ENCODE assay signal across 7 mouse cellular contexts in genomic region chr7:28436271-28436904, GRCm38 (mm10). TPM values are rescaled to one million over a fixed set of nuclear protein-coding genes. Genes with fewer than 3 reads are reported as not detected.
DNase-seq lines count a peak whose midpoint lies in the region; ATAC-seq lines count a peak whose summit lies in the region.

No protein-coding gene starts in this region.

- H3K27me3 ChIP-seq in embryonic facial prominence, embryonic 12.5 days: no peaks in the 10 kb centered on the region
- no peaks in the 10 kb centered on the region for H3K27me3 ChIP-seq in limb, embryonic 11.5 days (ENCODE audit: control insufficient read depth, insufficient read depth, low read length)
- H3K27me3 ChIP-seq in midbrain, embryonic 14.5 days (ENCODE audit: control insufficient read depth, insufficient read depth, low read length): no peaks in the 10 kb centered on the region

- peak overlapping the region; percentile 67 for H3K4me2 ChIP-seq in embryonic facial prominence, embryonic 12.5 days (replicated peaks)
- peak overlapping the region; percentile 59 for H3K4me2 ChIP-seq in limb, embryonic 11.5 days (ENCODE audit: low read depth, severe bottlenecking)
- peak overlapping the region; percentile 84 for H3K4me2 ChIP-seq in midbrain, embryonic 14.5 days (ENCODE audit: low read length)

- H3K4me3 ChIP-seq in embryonic facial prominence, embryonic 12.5 days: peak overlapping the region; percentile 96
- H3K4me3 ChIP-seq in limb, embryonic 11.5 days (ENCODE audit: low read depth, low read length): peak overlapping the region; percentile 94
- peak overlapping the region; percentile 59 for H3K4me3 ChIP-seq in midbrain, embryonic 14.5 days (replicated peaks; ENCODE audit: low read depth, low read length)

- under 1% methylated on average over 47 of the region's 64 CpGs for WGBS in embryonic facial prominence, embryonic 12.5 days
- WGBS in limb, embryonic 11.5 days: under 1% methylated on average over 47 of the region's 64 CpGs
- whole genome bisulfite sequencing in midbrain, embryonic 14.5 days: under 1% methylated on average over 59 of the region's 64 CpGs

- H3K9ac ChIP-seq in embryonic facial prominence, embryonic 12.5 days: peak overlapping the region; percentile 93
- peak overlapping the region; percentile 87 for H3K9ac ChIP-seq in limb, embryonic 11.5 days (ENCODE audit: low read length)
- peak overlapping the region; percentile 72 for H3K9ac ChIP-seq in midbrain, embryonic 14.5 days (replicated peaks; ENCODE audit: low read length)

- H3K36me3 ChIP-seq in embryonic facial prominence, embryonic 12.5 days: peaks cover 12% of the 10 kb centered on the region
- H3K36me3 ChIP-seq in limb, embryonic 11.5 days (ENCODE audit: control insufficient read depth, insufficient read depth, low read length): no peaks in the 10 kb centered on the region
- H3K36me3 ChIP-seq in midbrain, embryonic 14.5 days (ENCODE audit: control insufficient read depth, insufficient read depth, low read length): peaks cover 5% of the 10 kb centered on the region; the same call in 1 of the 2 replicates

- peak overlapping the region; percentile 46; the same call in 1 of the 2 replicates for H3K27ac ChIP-seq in embryonic facial prominence, embryonic 12.5 days
- H3K27ac ChIP-seq in limb, embryonic 11.5 days (replicated peaks; ENCODE audit: low read depth, low read length): no peak overlapping the region
- peak overlapping the region; percentile 73 for H3K27ac ChIP-seq in midbrain, embryonic 14.5 days (replicated peaks; ENCODE audit: low read depth, low read length)

- DNase-seq in adrenal gland, postnatal 25 days: peak; percentile 100
- peak; percentile 100 for DNase-seq in heart, adult 11 months
- DNase-seq in kidney, adult 18-20 months: peak; percentile 100
- DNase-seq in limb, embryonic 11.5 days (ENCODE audit: low spot score): peak; percentile 100
- peak; percentile 98 for DNase-seq in midbrain, embryonic 14.5 days
- peak; percentile 99 to 100 for DNase-seq in spleen, adult 18-20 months

- H3K4me1 ChIP-seq in embryonic facial prominence, embryonic 12.5 days: peaks cover 32% of the 10 kb centered on the region
- 0 out of 2 replicates have a peak, but pooled peaks cover 8% of the 10 kb centered on the region for H3K4me1 ChIP-seq in limb, embryonic 11.5 days (ENCODE audit: control insufficient read depth, insufficient read depth, low read length)
- H3K4me1 ChIP-seq in midbrain, embryonic 14.5 days (ENCODE audit: control insufficient read depth, insufficient read depth, low read length): peaks cover 23% of the 10 kb centered on the region

- peak; percentile 99 for ATAC-seq in embryonic facial prominence, embryonic 12.5 days (ENCODE audit: insufficient number of reproducible peaks, insufficient read depth, low FRiP score, low TSS enrichment)
- ATAC-seq in limb, embryonic 11.5 days (ENCODE audit: insufficient number of reproducible peaks, low FRiP score, low TSS enrichment, low read depth): peak; percentile 99
- ATAC-seq in midbrain, embryonic 14.5 days (ENCODE audit: low FRiP score, low TSS enrichment): peak; percentile 99

- H3K9me3 ChIP-seq in embryonic facial prominence, embryonic 12.5 days: no peaks in the 10 kb centered on the region
- H3K9me3 ChIP-seq in limb, embryonic 11.5 days (ENCODE audit: control insufficient read depth, low read length): no peaks in the 10 kb centered on the region
- H3K9me3 ChIP-seq in midbrain, embryonic 14.5 days (ENCODE audit: control insufficient read depth, low read length): no peaks in the 10 kb centered on the region

RNA-seq across cellular contexts. Expression of gene Gmfg, which starts 0.9 kb away (rescaled TPM):
- total RNA-seq in adrenal gland, postnatal 25 days (2021): 7.2 and 11.2 TPM in 2 replicates
- 7.5 and 8.3 TPM in 2 replicates for polyA plus RNA-seq in embryonic facial prominence, embryonic 12.5 days (2016; fragmentation: Nextera tagmentation; extraction: Ambion mirVana)
- polyA plus RNA-seq in limb, embryonic 11.5 days (2014; fragmentation: Nextera tagmentation; extraction: Ambion mirVana): 5.8 and 7.5 TPM in 2 replicates
- 1.7 and 5.1 TPM in 2 replicates for polyA plus RNA-seq in midbrain, embryonic 14.5 days (2014; fragmentation: Nextera tagmentation; extraction: Ambion mirVana)

RNA-seq across cellular contexts. Expression of gene Lrfn1, which starts 15.4 kb away (rescaled TPM):
- total RNA-seq in adrenal gland, postnatal 25 days (2021): 15.9 and 17.4 TPM in 2 replicates
- 9.9 and 10.7 TPM in 2 replicates for polyA plus RNA-seq in embryonic facial prominence, embryonic 12.5 days (2016; fragmentation: Nextera tagmentation; extraction: Ambion mirVana)
- 5.8 and 6.3 TPM in 2 replicates for polyA plus RNA-seq in limb, embryonic 11.5 days (2014; fragmentation: Nextera tagmentation; extraction: Ambion mirVana)
- polyA plus RNA-seq in midbrain, embryonic 14.5 days (2014; fragmentation: Nextera tagmentation; extraction: Ambion mirVana): 18.3 and 19.9 TPM in 2 replicates

RNA-seq across cellular contexts. Expression of gene Paf1, which starts 43.6 kb away (rescaled TPM):
- 80.7 and 92.7 TPM in 2 replicates for total RNA-seq in adrenal gland, postnatal 25 days (2021)
- polyA plus RNA-seq in embryonic facial prominence, embryonic 12.5 days (2016; fragmentation: Nextera tagmentation; extraction: Ambion mirVana): 82.2 and 85.5 TPM in 2 replicates
- 83.5 and 94.9 TPM in 2 replicates for polyA plus RNA-seq in limb, embryonic 11.5 days (2014; fragmentation: Nextera tagmentation; extraction: Ambion mirVana)
- 78.0 and 81.9 TPM in 2 replicates for polyA plus RNA-seq in midbrain, embryonic 14.5 days (2014; fragmentation: Nextera tagmentation; extraction: Ambion mirVana)

RNA-seq across cellular contexts. Expression of gene Med29, which starts 43.9 kb away (rescaled TPM):
- total RNA-seq in adrenal gland, postnatal 25 days (2021): 31.3 and 34.4 TPM in 2 replicates
- polyA plus RNA-seq in embryonic facial prominence, embryonic 12.5 days (2016; fragmentation: Nextera tagmentation; extraction: Ambion mirVana): 51.1 and 52.0 TPM in 2 replicates
- 51.5 and 53.5 TPM in 2 replicates for polyA plus RNA-seq in limb, embryonic 11.5 days (2014; fragmentation: Nextera tagmentation; extraction: Ambion mirVana)
- 38.3 and 47.9 TPM in 2 replicates for polyA plus RNA-seq in midbrain, embryonic 14.5 days (2014; fragmentation: Nextera tagmentation; extraction: Ambion mirVana)

RNA-seq across cellular contexts. Expression of gene Zfp36, which starts 56.3 kb away (rescaled TPM):
- 14.8 and 16.1 TPM in 2 replicates for total RNA-seq in adrenal gland, postnatal 25 days (2021)
- 7.8 and 8.6 TPM in 2 replicates for polyA plus RNA-seq in embryonic facial prominence, embryonic 12.5 days (2016; fragmentation: Nextera tagmentation; extraction: Ambion mirVana)
- 5.6 and 6.1 TPM in 2 replicates for polyA plus RNA-seq in limb, embryonic 11.5 days (2014; fragmentation: Nextera tagmentation; extraction: Ambion mirVana)
- 1.8 and 3.4 TPM in 2 replicates for polyA plus RNA-seq in midbrain, embryonic 14.5 days (2014; fragmentation: Nextera tagmentation; extraction: Ambion mirVana)
